Mouse (Mus musculus): ENCODE measurements around the gene Capza1. TPM values are rescaled to one million over a fixed set of nuclear protein-coding genes. Genes with fewer than 3 reads are reported as not detected.
A peak's percentile ranks its signal among the peaks of the same experiment; 100 is the strongest.

The Capza1 gene
- total and polyA plus RNA-seq, 3 experiments, result 60.2 to 141 (median 135) TPM

- TF ChIP-seq TAL1 (IDR thresholded peaks at IDR 0.05; ENCODE audit: low read length), result no peak
- no peak for TF ChIP-seq MYB (IDR thresholded peaks at IDR 0.05; ENCODE audit: low read depth, low read length)
- TF ChIP-seq E2F4 (IDR thresholded peaks at IDR 0.05; ENCODE audit: borderline replicate concordance, low read depth, low read length), result no peak
- TF ChIP-seq SIN3A (IDR thresholded peaks at IDR 0.05; ENCODE audit: low read length), result no peak; the same call in 1 of the 2 replicates
- TF ChIP-seq ZNF384 (IDR thresholded peaks at IDR 0.05; ENCODE audit: low read depth, low read length), result no peak
- TF ChIP-seq MAX (IDR thresholded peaks at IDR 0.05; ENCODE audit: low read length), result peak; percentile 11; the same call in 1 of the 2 replicates
- no peak for TF ChIP-seq MEF2A (IDR thresholded peaks at IDR 0.05; ENCODE audit: extremely low read depth, insufficient replicate concordance, low read depth, low read length, poor library complexity, severe bottlenecking)
- no peak; the same call in 1 of the 2 replicates for TF ChIP-seq MYC (IDR thresholded peaks at IDR 0.05; ENCODE audit: low read depth, low read length)
- no peak for TF ChIP-seq GABPA (IDR thresholded peaks at IDR 0.05; ENCODE audit: low read depth, low read length)
- TF ChIP-seq ZC3H11A (IDR thresholded peaks at IDR 0.05; ENCODE audit: low read depth, low read length), result no peak
- peak; percentile 81 for TF ChIP-seq HCFC1 (IDR thresholded peaks at IDR 0.05; ENCODE audit: low read depth, low read length)
- no peak for TF ChIP-seq USF1 (IDR thresholded peaks at IDR 0.05; ENCODE audit: low read depth, low read length)
- no peak for TF ChIP-seq JUND (IDR thresholded peaks at IDR 0.05; ENCODE audit: low read depth, low read length)
- TF ChIP-seq EP300 (IDR thresholded peaks at IDR 0.05; ENCODE audit: low read depth in 1 of 2, low read length in 2 of 2), result no peak
- no peak for TF ChIP-seq TBP (IDR thresholded peaks at IDR 0.05; ENCODE audit: low read depth, low read length)
- peak; percentile 15; the same call in 1 of the 2 replicates for TF ChIP-seq MXI1 (IDR thresholded peaks at IDR 0.05; ENCODE audit: low read depth, low read length)
- no peak for TF ChIP-seq ZKSCAN1 (IDR thresholded peaks at IDR 0.05; ENCODE audit: low read depth, low read length)
- peak; percentile 50; the same call in 1 of the 2 replicates for TF ChIP-seq KAT2A (conservative IDR thresholded peaks at IDR 0.05; ENCODE audit: low read depth, low read length)
- TF ChIP-seq MAFK (IDR thresholded peaks at IDR 0.05; ENCODE audit: borderline replicate concordance, low read depth, low read length), result no peak
Measured at GRCm38 (mm10) chr3:104864651-104865340, 491 bp upstream of the Capza1 start (continued).

- Histone ChIP-seq H3K79me2 (ENCODE audit: control insufficient read depth, insufficient read depth, low read length, poor library complexity) (peaks cover 78% of the 10 kb centered on the region), H3K27me3 (ENCODE audit: control insufficient read depth in 1 of 2, insufficient read depth in 2 of 2, low read length in 2 of 2) (no peaks in the 10 kb centered on the region), H3K36me3 (ENCODE audit: control insufficient read depth in 1 of 2, insufficient read depth in 2 of 2, low read length in 2 of 2) (peaks cover 6 to 84% of the 10 kb centered on the region in 2 experiments), H3K27ac (ENCODE audit: control insufficient read depth, low read depth, low read length) (peak overlapping the region; percentile 57), H3K4me3 (ENCODE audit: control insufficient read depth in 1 of 2, insufficient read depth in 1 of 2, low read depth in 2 of 2, low read length in 2 of 2) (peak overlapping the region in 1 of 2 experiments; percentile 14; a peak in 1 of 4 replicates), H3K9me3 (replicated peaks; ENCODE audit: insufficient read depth, low read length) (no peaks in the 10 kb centered on the region), H3K4me1 (ENCODE audit: control insufficient read depth in 1 of 2, insufficient read depth in 2 of 2, low read length in 2 of 2) (peaks cover 22 to 47% of the 10 kb centered on the region in 2 experiments), H3K9ac (ENCODE audit: control insufficient read depth, low read depth, low read length, poor library complexity, severe bottlenecking) (no peak overlapping the region)
- TF ChIP-seq POLR2AphosphoS2 (IDR thresholded peaks at IDR 0.05; ENCODE audit: low read length) (0 out of 2 replicates have a peak, but pooled peaks have one; percentile 46), MAX (IDR thresholded peaks at IDR 0.05; ENCODE audit: low read length) (no peak), ZNF384 (IDR thresholded peaks at IDR 0.05; ENCODE audit: low read depth, low read length) (peak; percentile 84), TAL1 (IDR thresholded peaks at IDR 0.05; ENCODE audit: low read length) (peak; percentile 74), MXI1 (IDR thresholded peaks at IDR 0.05; ENCODE audit: low read depth, low read length) (peak; percentile 59), SIN3A (IDR thresholded peaks at IDR 0.05; ENCODE audit: low read length) (peak; percentile 85), GATA1 (IDR thresholded peaks at IDR 0.05; ENCODE audit: low read depth, low read length) (peak; percentile 91), BHLHE40 (IDR thresholded peaks at IDR 0.05; ENCODE audit: borderline replicate concordance, low read depth, low read length) (peak; percentile 52; the same call in 1 of the 2 replicates), MYC (IDR thresholded peaks at IDR 0.05; ENCODE audit: low read depth, low read length) (no peak), USF2 (IDR thresholded peaks at IDR 0.05; ENCODE audit: borderline replicate concordance in 1 of 2, insufficient read depth in 1 of 2, low read depth in 1 of 2, low read length in 2 of 2) (no peak), ETS1 (IDR thresholded peaks at IDR 0.05; ENCODE audit: low read depth, low read length) (peak; percentile 89), EP300 (IDR thresholded peaks at IDR 0.05; ENCODE audit: low read depth in 1 of 2, low read length in 2 of 2) (peak; percentile 86 to 90), RCOR1 (IDR thresholded peaks at IDR 0.05; ENCODE audit: low read depth, low read length) (peak; percentile 92), TCF12 (IDR thresholded peaks at IDR 0.05; ENCODE audit: low read depth, low read length) (peak; percentile 89)
- peak; percentile 73 for DNase-seq (ENCODE audit: low read depth, low spot score)
Measured at GRCm38 (mm10) chr3:104858560-104858959, 5.7 kb downstream of the Capza1 start.

Data from MEL (cell line).